9 mouse cellular contexts compared by ENCODE assay signal in the genomic region with DNA sequence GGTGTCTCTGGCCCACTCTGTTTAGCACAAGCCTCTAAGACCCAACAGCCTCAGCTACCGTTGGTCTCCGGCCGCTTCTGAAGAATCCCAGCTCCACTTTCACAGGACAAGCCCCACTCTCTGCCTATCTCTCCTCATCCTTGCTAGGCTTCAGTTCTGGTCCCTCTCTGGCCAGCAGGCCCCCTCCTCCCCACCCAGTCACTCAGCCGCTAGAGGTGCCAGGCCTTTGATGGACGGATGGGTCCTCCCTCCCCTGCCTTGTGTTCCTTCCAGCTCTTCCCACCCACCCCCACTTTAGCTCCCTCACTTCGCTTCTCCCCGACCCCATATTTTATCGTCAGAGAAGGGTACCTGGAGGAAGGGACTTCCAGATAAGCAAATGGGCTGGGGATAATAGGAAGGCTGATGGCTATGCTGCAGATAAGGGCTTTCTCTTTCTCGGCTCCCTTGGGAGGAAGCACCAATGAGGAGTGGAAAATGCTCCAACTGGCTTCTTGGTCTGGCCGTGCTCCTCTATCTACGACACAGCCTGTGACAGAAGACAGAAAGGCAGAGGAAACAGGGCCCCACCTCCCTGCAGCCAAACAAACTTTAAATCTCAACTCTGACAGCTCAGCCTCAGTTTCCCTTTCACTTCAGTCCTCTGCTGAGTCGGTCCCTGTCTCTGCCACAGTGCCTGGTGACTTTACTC. TPM values are rescaled to one million over a fixed set of nuclear protein-coding genes. Genes with fewer than 3 reads are reported as not detected.
DNase-seq lines count a peak whose midpoint lies in the region; ATAC-seq and TF ChIP-seq lines count a peak whose summit lies in the region.
"Had no signal": no experiment of that assay in that cellular context is flagged by ENCODE, and none has a peak within 500 bp of the region (broad histone marks: within the 10 kb centered on the region; RNA-seq: fewer than 3 reads in every experiment).

No protein-coding gene starts in this region.

- H3K27ac ChIP-seq in CH12.LX (ENCODE audit: insufficient read depth, low read depth): 0 out of 2 replicates have a peak overlapping the region, but pooled peaks have one; percentile 2
- H3K27ac ChIP-seq in hindbrain, embryonic 12.5 days: peak overlapping the region; percentile 85
- H3K27ac ChIP-seq in liver, embryonic 14.5 days: no peak overlapping the region
- H3K27ac ChIP-seq: embryonic facial prominence, embryonic 12.5 days had no signal

- WGBS in hindbrain, embryonic 12.5 days: 33% methylated on average over 12 of the region's 12 CpGs
- WGBS in liver, embryonic 14.5 days (ENCODE audit: insufficient replicate concordance): 15% methylated on average over 12 of the region's 12 CpGs

- TF ChIP-seq RAD21 in CH12.LX (IDR thresholded peaks at IDR 0.05; ENCODE audit: low read depth, low read length): no peak

- peaks cover 13 to 36% of the 10 kb centered on the region in 2 experiments for H3K4me1 ChIP-seq in CH12.LX (ENCODE audit: control insufficient read depth in 1 of 2, insufficient read depth in 2 of 2)
- peaks cover 34% of the 10 kb centered on the region for H3K4me1 ChIP-seq in hindbrain, embryonic 12.5 days
- H3K4me1 ChIP-seq in liver, embryonic 14.5 days (replicated peaks; ENCODE audit: control insufficient read depth in 2 of 2, insufficient read depth in 2 of 2, low read length in 1 of 2): peaks cover 0 to 7% of the 10 kb centered on the region in 2 experiments; a peak in 2 of 4 replicates

- dilution Hi-C loops in CH12.LX (cut with MboI; ENCODE audit: extremely low pct_ligation_motif_present, extremely low pct_unique_long_range_greater_than_20kb, low sequenced_read_pairs): no loop called here

- peaks cover 14 to 30% of the 10 kb centered on the region in 2 experiments for H3K36me3 ChIP-seq in CH12.LX (replicated peaks in 1 of 2; ENCODE audit: control insufficient read depth in 1 of 2, insufficient read depth in 1 of 2, low read length in 1 of 2)
- H3K36me3 ChIP-seq in hindbrain, embryonic 12.5 days: peaks cover 7% of the 10 kb centered on the region
- H3K36me3 ChIP-seq in liver, embryonic 14.5 days (replicated peaks; ENCODE audit: control insufficient read depth, insufficient read depth, low read depth): no peaks in the 10 kb centered on the region; the same call in 1 of the 2 replicates

- DNase-seq in A20 (ENCODE audit: low read depth, low spot score) (peak; percentile 21), CH12.LX (ENCODE audit: extremely low read depth) (peak; percentile 63)
- DNase-seq in liver, embryonic 14.5 days (ENCODE audit: low read depth in 3 of 3, low spot score in 3 of 3): no peak
- DNase-seq in spleen, postnatal 10 days (ENCODE audit: low spot score in 2 of 2): no peak
- DNase-seq in cerebellum, postnatal 36 days: no peak
- no peak for DNase-seq in frontal cortex, postnatal 25 days (ENCODE audit: low spot score in 2 of 2)

- peak overlapping the region; percentile 95 for H3K4me2 ChIP-seq in CH12.LX (ENCODE audit: insufficient read depth, low read depth, poor library complexity, severe bottlenecking)
- peak overlapping the region; percentile 13 for H3K4me2 ChIP-seq in hindbrain, embryonic 12.5 days (replicated peaks)
- H3K4me2 ChIP-seq in liver, embryonic 14.5 days (ENCODE audit: low read depth): peak overlapping the region; percentile 8; the same call in 1 of the 2 replicates
- H3K4me2 ChIP-seq: embryonic facial prominence, embryonic 12.5 days had no signal

- peak; percentile 46 for ATAC-seq in hindbrain, embryonic 12.5 days (ENCODE audit: low FRiP score)
- ATAC-seq in liver, embryonic 14.5 days (ENCODE audit: insufficient read depth): no peak

- no peak for TF ChIP-seq POLR2A in CH12.LX (IDR thresholded peaks at IDR 0.05; ENCODE audit: low read depth, low read length)

- H3K9ac ChIP-seq in CH12.LX (ENCODE audit: insufficient read depth, low read depth): no peak overlapping the region; the same call in 1 of the 2 replicates
- no peak overlapping the region; the same call in 1 of the 2 replicates for H3K9ac ChIP-seq in hindbrain, embryonic 12.5 days
- no peak overlapping the region; the same call in 1 of the 2 replicates for H3K9ac ChIP-seq in liver, embryonic 14.5 days (replicated peaks)
- H3K9ac ChIP-seq: embryonic facial prominence, embryonic 12.5 days had no signal

- TF ChIP-seq EP300 in CH12.LX (IDR thresholded peaks at IDR 0.05; ENCODE audit: low read length): 0 out of 2 replicates have a peak, but pooled peaks have one; percentile 15
- TF ChIP-seq EP300 in liver, embryonic 14.5 days (IDR thresholded peaks at IDR 0.05; ENCODE audit: low read depth): no peak

- no peak for TF ChIP-seq CTCF in CH12.LX (conservative IDR thresholded peaks at IDR 0.05 in 1 of 2, IDR thresholded peaks at IDR 0.05 in 1 of 2; ENCODE audit: low read depth in 2 of 2, low read length in 2 of 2)
- no peak for TF ChIP-seq CTCF in liver, embryonic 14.5 days (IDR thresholded peaks at IDR 0.05; ENCODE audit: low read depth)

- in situ Hi-C loops in CH12.LX (cut with MboI; ENCODE audit: low pct_ligation_motif_present, low pct_unique_long_range_greater_than_20kb, low sequenced_read_pairs): no loop called here

- peak overlapping the region; percentile 26 to 31 (median 29) for H3K4me3 ChIP-seq in CH12.LX (replicated peaks in 1 of 3; ENCODE audit: low read depth in 2 of 3, low read length in 2 of 3, poor library complexity in 1 of 3)
- H3K4me3 ChIP-seq in hindbrain, embryonic 12.5 days: no peak overlapping the region
- H3K4me3 ChIP-seq in liver, embryonic 14.5 days (ENCODE audit: insufficient read depth in 1 of 2, low read depth in 2 of 2, low read length in 2 of 2): no peak overlapping the region
- H3K4me3 ChIP-seq: embryonic facial prominence, embryonic 12.5 days had no signal

- peaks cover 21% of the 10 kb centered on the region for H3K27me3 ChIP-seq in CH12.LX (replicated peaks)
- H3K27me3 ChIP-seq in hindbrain, embryonic 12.5 days: peaks cover 8% of the 10 kb centered on the region
- H3K27me3 ChIP-seq in liver, embryonic 14.5 days (ENCODE audit: control insufficient read depth, insufficient read depth, low read length): peaks cover 3% of the 10 kb centered on the region; the same call in 1 of the 2 replicates

- H3K9me3 ChIP-seq in CH12.LX (replicated peaks; ENCODE audit: low read length): no peaks in the 10 kb centered on the region
- H3K9me3 ChIP-seq in hindbrain, embryonic 12.5 days (replicated peaks): no peaks in the 10 kb centered on the region
- H3K9me3 ChIP-seq in liver, embryonic 14.5 days (ENCODE audit: control insufficient read depth, low read length): no peaks in the 10 kb centered on the region
- H3K9me3 ChIP-seq: embryonic facial prominence, embryonic 12.5 days had no signal

- H3K79me2 ChIP-seq in CH12.LX (replicated peaks; ENCODE audit: control insufficient read depth, extremely low read depth, insufficient read depth, poor library complexity, severe bottlenecking): no peaks in the 10 kb centered on the region

TF ChIP-seq in CH12.LX, 34 proteins besides CTCF, POLR2A, EP300 and RAD21:
- TF ChIP-seq BHLHE40 (IDR thresholded peaks at IDR 0.05; ENCODE audit: low read depth, low read length): 0 out of 2 replicates have a peak, but pooled peaks have one; percentile 7
- no peak for TF ChIP-seq JUN (IDR thresholded peaks at IDR 0.05; ENCODE audit: insufficient read depth, low read depth, low read length)
- no peak for TF ChIP-seq ELF1 (IDR thresholded peaks at IDR 0.05; ENCODE audit: low read depth, low read length)
- TF ChIP-seq GABPA (IDR thresholded peaks at IDR 0.05; ENCODE audit: insufficient replicate concordance, low read depth, low read length): no peak
- no peak for TF ChIP-seq NELFE (IDR thresholded peaks at IDR 0.05; ENCODE audit: low read depth, low read length)
- 0 out of 2 replicates have a peak, but pooled peaks have one; percentile 18 for TF ChIP-seq SIN3A (IDR thresholded peaks at IDR 0.05; ENCODE audit: low read length)
- TF ChIP-seq MAZ (IDR thresholded peaks at IDR 0.05; ENCODE audit: low read depth, low read length): peak; percentile 37
- TF ChIP-seq ETS1 (conservative IDR thresholded peaks at IDR 0.05; ENCODE audit: low read depth, low read length): no peak

RNA-seq across cellular contexts. Expression of gene Dnajc5g, which starts 23.0 kb away (rescaled TPM):
- total RNA-seq in CH12.LX (2012; rRNA removed): not detected in 2 replicates
- total RNA-seq in CH12.LX (2014; rRNA removed): not detected in 2 replicates
- polyA plus RNA-seq in CH12.LX (2012; ENCODE audit: insufficient read length, low read depth): not detected in 2 replicates
- polyA plus RNA-seq in hindbrain, embryonic 12.5 days (2016; fragmentation: Nextera tagmentation; extraction: Ambion mirVana): not detected in 2 replicates
- polyA plus RNA-seq in liver, embryonic 14.5 days (2012; rRNA removed): not detected in 2 replicates
- not detected in 2 replicates for polyA plus RNA-seq in liver, embryonic 14.5 days (2014; fragmentation: Nextera tagmentation; extraction: Ambion mirVana)
- total RNA-seq: layer of hippocampus, adult 8-10 months had no signal
- polyA plus RNA-seq: embryonic facial prominence, embryonic 12.5 days had no signal

RNA-seq across cellular contexts. Expression of gene Slc30a3, which starts 25.0 kb away (rescaled TPM):
- not detected in 2 replicates for total RNA-seq in CH12.LX (2012; rRNA removed)
- total RNA-seq in CH12.LX (2014; rRNA removed): not detected in 2 replicates
- not detected in 2 replicates for polyA plus RNA-seq in CH12.LX (2012; ENCODE audit: insufficient read length, low read depth)
- polyA plus RNA-seq in hindbrain, embryonic 12.5 days (2016; fragmentation: Nextera tagmentation; extraction: Ambion mirVana): 15.7 and 16.2 TPM in 2 replicates
- polyA plus RNA-seq in liver, embryonic 14.5 days (2012; rRNA removed): 0.26 and 0.40 TPM in 2 replicates
- 0.14 and 0.41 TPM in 2 replicates for polyA plus RNA-seq in liver, embryonic 14.5 days (2014; fragmentation: Nextera tagmentation; extraction: Ambion mirVana)

RNA-seq across cellular contexts. Expression of gene Cad, which starts 28.5 kb away (rescaled TPM):
- total RNA-seq in CH12.LX (2012; rRNA removed) (106 and 135 TPM in 2 replicates), CH12.LX (2014; rRNA removed) (43.1 and 44.3 TPM in 2 replicates)
- polyA plus RNA-seq in CH12.LX (2012; ENCODE audit: insufficient read length, low read depth): 108 and 123 TPM in 2 replicates
- 32.2 and 32.4 TPM in 2 replicates for polyA plus RNA-seq in hindbrain, embryonic 12.5 days (2016; fragmentation: Nextera tagmentation; extraction: Ambion mirVana)
- polyA plus RNA-seq in liver, embryonic 14.5 days (2012; rRNA removed): 18.2 and 20.4 TPM in 2 replicates
- 14.0 and 15.8 TPM in 2 replicates for polyA plus RNA-seq in liver, embryonic 14.5 days (2014; fragmentation: Nextera tagmentation; extraction: Ambion mirVana)

RNA-seq across cellular contexts. Expression of gene Trim54, which starts 33.4 kb away (rescaled TPM):
- total RNA-seq in CH12.LX (2012; rRNA removed): not detected in 2 replicates
- not detected in 2 replicates for total RNA-seq in CH12.LX (2014; rRNA removed)
- not detected in 2 replicates for polyA plus RNA-seq in CH12.LX (2012; ENCODE audit: insufficient read length, low read depth)
- polyA plus RNA-seq in hindbrain, embryonic 12.5 days (2016; fragmentation: Nextera tagmentation; extraction: Ambion mirVana): 0.40 and 0.86 TPM in 2 replicates
- not detected in 2 replicates for polyA plus RNA-seq in liver, embryonic 14.5 days (2012; rRNA removed)
- polyA plus RNA-seq in liver, embryonic 14.5 days (2014; fragmentation: Nextera tagmentation; extraction: Ambion mirVana): not detected in 2 replicates
- total RNA-seq: layer of hippocampus, adult 8-10 months had no signal

RNA-seq across cellular contexts. Expression of gene Slc5a6, which starts 34.4 kb away (rescaled TPM):
- total RNA-seq in CH12.LX (2012; rRNA removed) (10.9 and 15.4 TPM in 2 replicates), CH12.LX (2014; rRNA removed) (8.9 and 9.0 TPM in 2 replicates)
- polyA plus RNA-seq in CH12.LX (2012; ENCODE audit: insufficient read length, low read depth): 17.1 and 18.6 TPM in 2 replicates
- 13.8 and 14.0 TPM in 2 replicates for polyA plus RNA-seq in hindbrain, embryonic 12.5 days (2016; fragmentation: Nextera tagmentation; extraction: Ambion mirVana)
- 4.2 and 5.2 TPM in 2 replicates for polyA plus RNA-seq in liver, embryonic 14.5 days (2012; rRNA removed)
- polyA plus RNA-seq in liver, embryonic 14.5 days (2014; fragmentation: Nextera tagmentation; extraction: Ambion mirVana): 2.2 and 2.3 TPM in 2 replicates

Comparison
In these comparisons a context has a peak if more than half of its experiments do, and no peak if none do; other contexts are left out.
1. DNase-seq: peak in A20 (single experiment) and CH12.LX (single experiment); none in liver, embryonic 14.5 days (0 of 3), spleen, postnatal 10 days (0 of 2), cerebellum, postnatal 36 days (0 of 2) and frontal cortex, postnatal 25 days (0 of 2).
2. H3K4me2 ChIP-seq: peak in every context shown above with its lines; median percentile 95 in CH12.LX; 13 in hindbrain, embryonic 12.5 days; 8 in liver, embryonic 14.5 days.
3. H3K4me3 ChIP-seq: peak in CH12.LX (3 of 3); none in hindbrain, embryonic 12.5 days (single experiment) and liver, embryonic 14.5 days (0 of 2).
4. RNA of gene Slc30a3, which starts 25.0 kb away (polyA plus RNA-seq): 15.7 to 16.2 TPM in hindbrain, embryonic 12.5 days; 0.14 to 0.41 TPM in liver, embryonic 14.5 days and not detected in CH12.LX; every median in the first group is over 10 times any median in the second.